Mouse (Mus musculus): Measurements from ENCODE around the gene Clcf1. TPM values are rescaled to one million over a fixed set of nuclear protein-coding genes. Genes with fewer than 3 reads are reported as not detected.
A peak's percentile ranks its signal among the peaks of the same experiment; 100 is the strongest.

Clcf1 gene
- polyA plus RNA-seq, 1 experiment from 2014 or later, result 2.4 TPM

DNA sequence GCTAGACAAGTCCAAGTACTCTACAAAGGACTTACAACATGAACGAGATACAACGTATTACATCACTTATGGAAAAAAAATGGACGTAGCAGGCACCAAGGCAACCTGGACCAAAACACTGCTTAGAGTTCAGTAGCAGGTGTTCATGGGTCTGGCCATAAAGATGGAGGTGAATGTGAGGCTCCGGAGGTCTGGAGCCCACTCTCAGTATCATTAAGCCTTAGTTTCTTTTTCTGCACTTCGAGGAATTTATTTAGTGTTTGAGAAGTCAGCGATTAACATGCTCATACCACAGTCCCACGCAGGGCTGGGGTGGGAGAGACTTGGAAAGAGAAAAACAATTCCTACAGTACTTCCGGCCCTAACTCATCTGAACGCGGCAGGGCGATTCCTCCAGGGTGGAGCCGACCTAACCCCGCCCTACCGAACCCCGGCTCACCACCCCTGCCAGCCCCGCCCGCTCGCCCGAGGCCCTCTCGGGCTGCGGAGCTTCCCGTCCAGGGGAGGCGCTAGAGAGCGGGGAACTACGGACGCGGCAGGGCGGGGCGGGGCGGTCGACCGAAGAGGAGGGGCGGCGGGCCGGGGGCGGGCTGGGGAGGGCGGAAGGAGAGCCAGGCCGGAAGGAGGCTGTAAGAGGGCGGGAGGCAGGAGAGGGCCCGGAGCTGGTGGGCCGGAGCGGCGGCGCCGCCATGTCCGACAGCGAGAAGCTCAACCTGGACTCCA lies 22.3 kb upstream of the Clcf1 start, which contains the start of gene Ppp1ca:
Ppp1ca (plus strand) TSS at position 538 of the 723 bp plus-strand sequence.
- peak within 1 kb of the TSS; percentile 75 for H3K4me2 ChIP-seq (replicated peaks; ENCODE audit: low read depth)
- H3K4me1 ChIP-seq (replicated peaks; ENCODE audit: control insufficient read depth, insufficient read depth, low read length), result peaks cover 9% of the 10 kb centered on the region
- peak; percentile 93 for ATAC-seq
- H3K4me3 ChIP-seq (ENCODE audit: low read depth, low read length), result peak within 1 kb of the TSS; percentile 93
- no peaks in the 10 kb centered on the region for H3K9me3 ChIP-seq (ENCODE audit: control insufficient read depth)
- peak within 1 kb of the TSS; percentile 92 for H3K9ac ChIP-seq (ENCODE audit: low read depth, low read length)
- peaks cover 28% of the 10 kb centered on the region for H3K36me3 ChIP-seq (ENCODE audit: control insufficient read depth, insufficient read depth)
- WGBS, result under 1% methylated on average over 46 of the region's 47 CpGs
- H3K27ac ChIP-seq (ENCODE audit: low read depth, low read length), result peak within 1 kb of the TSS; percentile 94
- H3K27me3 ChIP-seq (replicated peaks; ENCODE audit: control insufficient read depth, insufficient read depth, low read length), result no peaks in the 10 kb centered on the region
- TF ChIP-seq CTCF (IDR thresholded peaks at IDR 0.05; ENCODE audit: low read depth), result peak; percentile 85

DNA sequence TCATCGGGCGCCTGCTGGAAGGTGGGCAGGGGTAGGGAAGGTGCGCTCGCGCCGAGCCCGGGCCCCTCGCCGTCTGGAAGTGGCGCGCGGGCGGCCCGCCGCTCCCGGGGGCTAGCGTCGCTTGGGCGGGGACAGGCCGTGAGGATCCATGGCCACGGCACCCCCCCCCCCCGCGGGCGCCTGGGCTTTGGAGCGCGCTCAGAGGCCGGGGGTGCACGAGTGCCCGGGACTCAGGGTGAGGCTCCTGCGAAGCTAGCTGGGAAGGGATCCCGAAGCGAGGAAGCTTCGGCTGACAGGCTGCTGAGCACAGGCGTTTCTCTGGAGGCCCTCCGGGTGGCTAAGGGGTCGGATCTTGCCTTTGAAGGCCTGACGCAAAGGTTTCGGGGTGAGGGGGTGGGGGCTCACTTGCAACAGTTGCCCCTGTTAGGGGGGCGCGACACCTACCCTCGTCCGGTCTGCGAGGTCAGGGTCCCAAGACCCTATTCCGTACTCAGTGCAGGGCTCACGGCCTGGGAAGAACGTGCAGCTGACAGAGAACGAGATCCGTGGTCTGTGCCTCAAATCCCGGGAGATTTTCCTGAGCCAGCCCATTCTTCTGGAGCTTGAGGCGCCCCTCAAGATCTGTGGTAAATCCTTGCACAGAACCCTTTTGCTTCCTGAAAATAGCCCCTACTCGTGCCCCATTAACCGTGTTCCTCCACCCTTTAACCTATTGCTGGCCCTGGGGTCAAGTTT lies 21.6 kb upstream of the Clcf1 start:
- Histone ChIP-seq H3K9me3 (ENCODE audit: control insufficient read depth) (no peaks in the 10 kb centered on the region), H3K4me1 (replicated peaks; ENCODE audit: control insufficient read depth, insufficient read depth, low read length) (peaks cover 9% of the 10 kb centered on the region), H3K36me3 (ENCODE audit: control insufficient read depth, insufficient read depth) (peaks cover 35% of the 10 kb centered on the region), H3K4me3 (ENCODE audit: low read depth, low read length) (peak overlapping the region; percentile 93), H3K9ac (ENCODE audit: low read depth, low read length) (peak overlapping the region; percentile 92), H3K27me3 (replicated peaks; ENCODE audit: control insufficient read depth, insufficient read depth, low read length) (no peaks in the 10 kb centered on the region), H3K4me2 (replicated peaks; ENCODE audit: low read depth) (peak overlapping the region; percentile 75), H3K27ac (ENCODE audit: low read depth, low read length) (peak overlapping the region; percentile 94)
- ATAC-seq, result peak; percentile 37
- under 1% methylated on average over 44 of the region's 52 CpGs for WGBS
- TF ChIP-seq CTCF (IDR thresholded peaks at IDR 0.05; ENCODE audit: low read depth), result no peak

DNA sequence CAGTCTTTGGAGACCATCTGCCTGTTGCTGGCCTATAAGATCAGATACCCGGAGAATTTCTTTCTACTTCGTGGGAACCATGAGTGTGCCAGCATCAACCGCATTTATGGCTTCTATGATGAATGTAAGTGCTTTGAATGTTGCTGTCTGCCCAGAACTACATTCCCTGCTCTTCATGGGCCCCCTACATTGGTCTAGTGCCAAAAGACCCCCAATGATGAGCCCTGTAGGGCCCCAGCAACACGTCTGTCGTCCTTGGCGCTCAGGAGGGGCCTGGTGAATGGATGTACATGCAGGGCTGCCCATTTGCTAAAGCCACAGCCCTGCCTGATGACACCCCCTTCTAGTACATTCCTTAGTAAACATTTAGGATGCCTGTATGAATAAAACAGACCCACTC lies 20.9 kb upstream of the Clcf1 start:
- peak overlapping the region; percentile 93 for H3K4me3 ChIP-seq (ENCODE audit: low read depth, low read length)
- no peak for ATAC-seq
- peak overlapping the region; percentile 92 for H3K9ac ChIP-seq (ENCODE audit: low read depth, low read length)
- no peaks in the 10 kb centered on the region for H3K9me3 ChIP-seq (ENCODE audit: control insufficient read depth)
- peaks cover 38% of the 10 kb centered on the region for H3K36me3 ChIP-seq (ENCODE audit: control insufficient read depth, insufficient read depth)
- WGBS, result 37% methylated on average over 6 of the region's 6 CpGs
- TF ChIP-seq CTCF (IDR thresholded peaks at IDR 0.05; ENCODE audit: low read depth), result no peak
- H3K4me1 ChIP-seq (replicated peaks; ENCODE audit: control insufficient read depth, insufficient read depth, low read length), result peaks cover 9% of the 10 kb centered on the region
- peak overlapping the region; percentile 94; the same call in 1 of the 2 replicates for H3K27ac ChIP-seq (ENCODE audit: low read depth, low read length)
- peak overlapping the region; percentile 75 for H3K4me2 ChIP-seq (replicated peaks; ENCODE audit: low read depth)
- H3K27me3 ChIP-seq (replicated peaks; ENCODE audit: control insufficient read depth, insufficient read depth, low read length), result no peaks in the 10 kb centered on the region

DNA sequence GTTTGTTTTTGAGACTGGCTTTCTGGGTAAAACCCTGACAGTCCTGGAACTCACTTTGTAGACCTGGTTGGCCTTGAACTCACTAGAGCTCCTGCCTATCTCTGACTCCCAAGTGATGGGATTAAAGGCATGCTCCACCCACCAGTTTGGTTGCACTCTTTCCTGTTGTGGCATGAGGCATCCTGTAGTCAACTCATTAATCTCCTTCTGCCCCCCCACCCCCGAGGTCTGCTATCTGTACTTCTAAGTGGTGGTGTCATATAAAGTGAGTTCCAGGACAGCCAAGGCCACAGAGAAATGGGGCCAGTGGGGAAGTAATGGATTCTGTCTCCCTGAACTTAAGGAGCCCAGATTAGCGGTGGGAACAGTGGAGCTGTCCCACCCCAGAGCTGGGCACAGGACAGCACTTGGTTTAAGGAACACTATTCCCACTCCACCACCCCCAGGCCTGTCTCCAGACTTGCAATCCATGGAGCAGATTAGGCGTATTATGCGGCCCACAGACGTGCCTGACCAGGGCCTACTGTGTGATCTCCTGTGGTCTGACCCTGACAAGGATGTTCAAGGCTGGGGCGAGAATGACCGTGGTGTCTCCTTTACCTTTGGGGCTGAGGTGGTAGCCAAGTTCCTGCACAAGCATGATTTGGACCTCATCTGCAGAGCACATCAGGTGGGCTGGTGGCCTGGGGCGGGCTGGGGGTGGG lies 19.9 kb upstream of the Clcf1 start:
- Histone ChIP-seq H3K9ac (ENCODE audit: low read depth, low read length) (no peak overlapping the region), H3K27me3 (replicated peaks; ENCODE audit: control insufficient read depth, insufficient read depth, low read length) (no peaks in the 10 kb centered on the region), H3K27ac (ENCODE audit: low read depth, low read length) (no peak overlapping the region), H3K4me3 (ENCODE audit: low read depth, low read length) (no peak overlapping the region), H3K9me3 (ENCODE audit: control insufficient read depth) (no peaks in the 10 kb centered on the region), H3K4me2 (replicated peaks; ENCODE audit: low read depth) (no peak overlapping the region), H3K4me1 (replicated peaks; ENCODE audit: control insufficient read depth, insufficient read depth, low read length) (peaks cover 9% of the 10 kb centered on the region), H3K36me3 (ENCODE audit: control insufficient read depth, insufficient read depth) (peaks cover 39% of the 10 kb centered on the region)
- no peak for ATAC-seq
- no peak for TF ChIP-seq CTCF (IDR thresholded peaks at IDR 0.05; ENCODE audit: low read depth)
- 73% methylated on average over 8 of the region's 8 CpGs for WGBS

DNA sequence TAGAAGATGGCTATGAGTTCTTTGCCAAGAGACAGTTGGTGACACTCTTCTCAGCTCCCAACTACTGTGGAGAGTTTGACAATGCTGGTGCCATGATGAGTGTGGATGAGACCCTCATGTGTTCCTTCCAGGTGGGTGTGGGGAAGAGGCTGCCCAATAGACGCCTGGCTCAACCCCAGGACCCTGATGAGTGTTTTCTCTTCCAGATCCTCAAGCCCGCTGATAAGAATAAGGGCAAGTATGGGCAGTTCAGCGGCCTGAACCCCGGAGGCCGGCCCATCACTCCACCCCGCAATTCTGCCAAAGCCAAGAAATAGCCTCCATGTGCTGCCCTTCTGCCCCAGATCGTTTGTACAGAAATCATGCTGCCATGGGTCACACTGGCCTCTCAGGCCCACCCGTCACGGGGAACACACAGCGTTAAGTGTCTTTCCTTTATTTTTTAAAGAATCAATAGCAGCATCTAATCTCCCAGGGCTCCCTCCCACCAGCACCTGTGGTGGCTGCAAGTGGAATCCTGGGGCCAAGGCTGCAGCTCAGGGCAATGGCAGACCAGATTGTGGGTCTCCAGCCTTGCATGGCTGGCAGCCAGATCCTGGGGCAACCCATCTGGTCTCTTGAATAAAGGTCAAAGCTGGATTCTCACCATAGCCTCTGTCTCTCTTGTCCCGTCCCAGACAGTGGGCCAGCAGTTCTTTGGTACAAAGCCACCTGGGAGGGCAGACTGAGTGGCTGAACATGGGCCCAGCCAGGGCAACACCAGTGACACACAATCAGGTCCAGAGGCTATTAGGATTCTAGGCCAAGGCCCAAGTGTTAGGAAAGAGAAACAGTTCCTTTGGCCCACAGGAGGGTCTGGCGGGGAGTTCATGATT lies 19.0 kb upstream of the Clcf1 start:
- no peaks in the 10 kb centered on the region for H3K27me3 ChIP-seq (replicated peaks; ENCODE audit: control insufficient read depth, insufficient read depth, low read length)
- peaks cover 9% of the 10 kb centered on the region for H3K4me1 ChIP-seq (replicated peaks; ENCODE audit: control insufficient read depth, insufficient read depth, low read length)
- H3K9me3 ChIP-seq (ENCODE audit: control insufficient read depth), result no peaks in the 10 kb centered on the region
- H3K4me3 ChIP-seq (ENCODE audit: low read depth, low read length), result no peak overlapping the region
- no peak overlapping the region for H3K27ac ChIP-seq (ENCODE audit: low read depth, low read length)
- WGBS, result 76% methylated on average over 12 of the region's 12 CpGs
- no peak for ATAC-seq
- H3K36me3 ChIP-seq (ENCODE audit: control insufficient read depth, insufficient read depth), result peaks cover 46% of the 10 kb centered on the region
- H3K4me2 ChIP-seq (replicated peaks; ENCODE audit: low read depth), result no peak overlapping the region
- no peak for TF ChIP-seq CTCF (IDR thresholded peaks at IDR 0.05; ENCODE audit: low read depth)
- H3K9ac ChIP-seq (ENCODE audit: low read depth, low read length), result no peak overlapping the region

Data from intestine, postnatal 0 days (tissue).